16 mouse cellular contexts compared by ENCODE assay signal in the genomic region with DNA sequence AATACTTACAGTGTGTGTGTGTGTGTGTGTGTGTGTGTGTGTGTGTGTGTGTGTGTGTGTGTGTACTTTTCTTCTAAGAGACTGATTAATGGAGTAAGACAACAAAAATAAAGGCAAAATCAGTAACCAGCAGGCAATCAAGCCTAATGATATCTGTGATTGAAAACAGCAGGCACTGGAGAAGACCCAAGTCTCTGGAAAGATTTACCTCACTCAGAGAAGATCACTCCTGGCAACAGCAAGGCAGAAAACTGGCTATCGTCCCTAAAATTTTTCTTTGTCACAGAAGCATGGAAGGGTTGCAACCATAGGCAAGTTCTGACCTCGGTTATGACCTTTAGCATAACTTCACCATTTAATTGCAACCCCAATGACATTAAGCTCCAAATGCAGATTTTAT.
DNase-seq lines count a peak whose midpoint lies in the region; ATAC-seq and TF ChIP-seq lines count a peak whose summit lies in the region.
"Had no signal": no experiment of that assay in that cellular context is flagged by ENCODE, and none has a peak within 500 bp of the region (broad histone marks: within the 10 kb centered on the region; RNA-seq: fewer than 3 reads in every experiment).

No protein-coding gene starts in this region.

- no peak for TF ChIP-seq CTCF in midbrain, postnatal 0 days (IDR thresholded peaks at IDR 0.05)

- H3K9me3 ChIP-seq in heart, embryonic 11.5 days (replicated peaks; ENCODE audit: control insufficient read depth, low read length): no peaks in the 10 kb centered on the region
- no peaks in the 10 kb centered on the region for H3K9me3 ChIP-seq in midbrain, postnatal 0 days (ENCODE audit: low read length)
- H3K9me3 ChIP-seq in midbrain, embryonic 10.5 days (replicated peaks): no peaks in the 10 kb centered on the region
- no peaks in the 10 kb centered on the region for H3K9me3 ChIP-seq in heart, embryonic 13.5 days
- H3K9me3 ChIP-seq: embryonic facial prominence, embryonic 12.5 days; forebrain, embryonic 13.5 days; stomach, embryonic 15.5 days had no signal

- no peak overlapping the region for H3K27ac ChIP-seq in heart, embryonic 11.5 days (ENCODE audit: low read depth, low read length)
- no peak overlapping the region for H3K27ac ChIP-seq in midbrain, postnatal 0 days (ENCODE audit: low read depth, low read length)
- H3K27ac ChIP-seq in midbrain, embryonic 10.5 days (replicated peaks): no peak overlapping the region
- H3K27ac ChIP-seq in heart, embryonic 13.5 days (replicated peaks): peak overlapping the region; percentile 38
- H3K27ac ChIP-seq: embryonic facial prominence, embryonic 12.5 days; forebrain, embryonic 13.5 days; liver, embryonic 14.5 days; stomach, embryonic 15.5 days had no signal

- DNase-seq in heart, adult 8-10 months (ENCODE audit: low spot score): peak; percentile 60
- peak; percentile 68 for DNase-seq in midbrain, postnatal 0 days (ENCODE audit: low spot score)
- no peak for DNase-seq in midbrain, embryonic 10.5 days (ENCODE audit: low spot score)
- no peak for DNase-seq in thymus, postnatal 36 days
- no peak for DNase-seq in adrenal gland, postnatal 4 days (ENCODE audit: low spot score in 2 of 2)
- DNase-seq: adrenal gland, postnatal 10 days; gastrocnemius, postnatal 14 days; kidney, adult 8-10 months; thymus, postnatal 25 days had no signal

- no peaks in the 10 kb centered on the region for H3K27me3 ChIP-seq in heart, embryonic 11.5 days (ENCODE audit: control insufficient read depth, insufficient read depth, low read length)
- H3K27me3 ChIP-seq in midbrain, postnatal 0 days (ENCODE audit: insufficient read depth, low read length): no peaks in the 10 kb centered on the region
- no peaks in the 10 kb centered on the region for H3K27me3 ChIP-seq in midbrain, embryonic 10.5 days (ENCODE audit: low read depth, poor library complexity, severe bottlenecking)
- no peaks in the 10 kb centered on the region for H3K27me3 ChIP-seq in heart, embryonic 13.5 days (replicated peaks)
- H3K27me3 ChIP-seq: CH12.LX; embryonic facial prominence, embryonic 12.5 days; forebrain, embryonic 13.5 days; stomach, embryonic 15.5 days had no signal

- WGBS in heart, embryonic 11.5 days (ENCODE audit: insufficient replicate concordance): 72% methylated on average over 2 of the region's 2 CpGs
- WGBS in midbrain, postnatal 0 days: 92% methylated on average over 2 of the region's 2 CpGs
- 87% methylated on average over 2 of the region's 2 CpGs for WGBS in midbrain, embryonic 10.5 days
- WGBS in heart, embryonic 13.5 days: 56% methylated on average over 2 of the region's 2 CpGs

- no peak overlapping the region for H3K9ac ChIP-seq in heart, embryonic 11.5 days (ENCODE audit: low read depth, low read length)
- H3K9ac ChIP-seq in midbrain, postnatal 0 days (replicated peaks; ENCODE audit: low read length, poor library complexity, severe bottlenecking): no peak overlapping the region
- no peak overlapping the region for H3K9ac ChIP-seq in heart, embryonic 13.5 days
- H3K9ac ChIP-seq: embryonic facial prominence, embryonic 12.5 days; forebrain, embryonic 13.5 days; liver, embryonic 14.5 days; stomach, embryonic 15.5 days had no signal

- H3K4me1 ChIP-seq in heart, embryonic 11.5 days (ENCODE audit: control insufficient read depth, insufficient read depth, low read length): peaks cover 57% of the 10 kb centered on the region
- H3K4me1 ChIP-seq in midbrain, postnatal 0 days (ENCODE audit: insufficient read depth, low read length): no peaks in the 10 kb centered on the region
- H3K4me1 ChIP-seq in midbrain, embryonic 10.5 days: peaks cover 27% of the 10 kb centered on the region
- peaks cover 90% of the 10 kb centered on the region for H3K4me1 ChIP-seq in heart, embryonic 13.5 days
- H3K4me1 ChIP-seq: embryonic facial prominence, embryonic 12.5 days; forebrain, embryonic 13.5 days had no signal

- no peak for ATAC-seq in heart, embryonic 11.5 days (replicated peaks; ENCODE audit: insufficient number of reproducible peaks, low FRiP score, low TSS enrichment)
- no peak for ATAC-seq in midbrain, postnatal 0 days (ENCODE audit: low FRiP score)
- ATAC-seq in heart, embryonic 13.5 days (ENCODE audit: extremely low read depth, insufficient number of reproducible peaks, low FRiP score, low TSS enrichment): no peak
- ATAC-seq: forebrain, embryonic 13.5 days had no signal

- peaks cover 18% of the 10 kb centered on the region for H3K36me3 ChIP-seq in heart, embryonic 11.5 days (ENCODE audit: control insufficient read depth, insufficient read depth, low read length)
- H3K36me3 ChIP-seq in midbrain, postnatal 0 days (ENCODE audit: insufficient read depth, low read length): peaks cover 24% of the 10 kb centered on the region
- peaks cover 45% of the 10 kb centered on the region for H3K36me3 ChIP-seq in midbrain, embryonic 10.5 days
- peaks cover 68% of the 10 kb centered on the region for H3K36me3 ChIP-seq in heart, embryonic 13.5 days

- H3K4me3 ChIP-seq in heart, embryonic 11.5 days (ENCODE audit: low read depth, low read length): no peak overlapping the region
- H3K4me3 ChIP-seq in midbrain, postnatal 0 days (ENCODE audit: low read depth, low read length): no peak overlapping the region
- H3K4me3 ChIP-seq in midbrain, embryonic 10.5 days: no peak overlapping the region
- H3K4me3 ChIP-seq in heart, embryonic 13.5 days: no peak overlapping the region
- H3K4me3 ChIP-seq: embryonic facial prominence, embryonic 12.5 days; forebrain, embryonic 13.5 days; stomach, embryonic 15.5 days had no signal

- no peak overlapping the region for H3K4me2 ChIP-seq in heart, embryonic 11.5 days
- no peak overlapping the region for H3K4me2 ChIP-seq in midbrain, postnatal 0 days (ENCODE audit: low read depth, low read length, poor library complexity, severe bottlenecking)
- no peak overlapping the region for H3K4me2 ChIP-seq in heart, embryonic 13.5 days
- H3K4me2 ChIP-seq: embryonic facial prominence, embryonic 12.5 days; forebrain, embryonic 13.5 days; stomach, embryonic 15.5 days had no signal

Comparison
In these comparisons a context has a peak if more than half of its experiments do, and no peak if none do; other contexts are left out.
1. DNase-seq: peak in heart, adult 8-10 months (single experiment) and midbrain, postnatal 0 days (single experiment); none in midbrain, embryonic 10.5 days (single experiment), thymus, postnatal 36 days (0 of 2) and adrenal gland, postnatal 4 days (0 of 2).